Comparison of ENCODE assay signal across 9 mouse cellular contexts in the genomic region with DNA sequence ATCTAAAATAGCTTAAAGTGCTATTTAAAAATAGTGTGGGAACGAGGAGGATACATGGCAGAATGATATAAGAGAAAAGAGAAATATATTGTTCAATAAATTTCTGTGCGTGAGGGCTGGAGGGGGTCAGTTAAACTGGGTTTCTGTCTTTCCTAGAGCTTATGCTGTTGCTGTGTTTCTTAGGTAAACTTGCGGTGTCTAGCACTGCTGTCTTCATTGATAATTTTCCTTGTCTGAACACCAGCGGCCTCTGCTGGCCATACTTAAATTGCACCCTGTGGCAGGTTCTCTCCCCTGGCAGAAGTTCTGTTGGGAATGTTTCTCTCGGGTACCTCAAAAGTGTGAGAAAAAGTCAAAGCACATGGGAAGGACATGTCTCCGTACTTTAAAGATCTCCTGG. TPM values are rescaled to one million over a fixed set of nuclear protein-coding genes. Genes with fewer than 3 reads are reported as not detected.
DNase-seq lines count a peak whose midpoint lies in the region; ATAC-seq and TF ChIP-seq lines count a peak whose summit lies in the region.
"Had no signal": no experiment of that assay in that cellular context is flagged by ENCODE, and none has a peak within 500 bp of the region (broad histone marks: within the 10 kb centered on the region; RNA-seq: fewer than 3 reads in every experiment).

No protein-coding gene starts in this region.

- H3K4me3 ChIP-seq in hindbrain, embryonic 10.5 days, result no peak overlapping the region
- no peak overlapping the region for H3K4me3 ChIP-seq in hindbrain, embryonic 16.5 days (ENCODE audit: low read length)
- H3K4me3 ChIP-seq in left cerebral cortex, adult 2 months, result no peak overlapping the region
- H3K4me3 ChIP-seq: neural tube, embryonic 12.5 days had no signal

- 59% methylated on average over 6 of the region's 6 CpGs for WGBS in hindbrain, embryonic 10.5 days
- 48% methylated on average over 6 of the region's 6 CpGs for WGBS in hindbrain, embryonic 16.5 days

- no peaks in the 10 kb centered on the region for H3K27me3 ChIP-seq in hindbrain, embryonic 10.5 days (ENCODE audit: insufficient read depth, poor library complexity, severe bottlenecking)
- no peaks in the 10 kb centered on the region for H3K27me3 ChIP-seq in hindbrain, embryonic 16.5 days (replicated peaks; ENCODE audit: control insufficient read depth, insufficient read depth, low read length)
- no peaks in the 10 kb centered on the region for H3K27me3 ChIP-seq in splenic B cell, adult 2 months (ENCODE audit: control insufficient read depth, insufficient read depth, low read length, poor library complexity, severe bottlenecking)
- H3K27me3 ChIP-seq: neural tube, embryonic 12.5 days had no signal

- no peak overlapping the region for H3K9ac ChIP-seq in hindbrain, embryonic 16.5 days (ENCODE audit: low read depth, low read length)
- H3K9ac ChIP-seq: neural tube, embryonic 12.5 days had no signal

- intact Hi-C loops in heart, postnatal 10 days (cut with DNase I), result loop anchor here (2.0 to 10.0 kb wide), 4 partner anchors 183 to 530 kb away; no protein-coding TSS in a partner anchor
- intact Hi-C loops in left cerebral cortex, adult 2 months (cut with DNase I), result loop anchor here (2.0 to 10.0 kb wide), 3 partner anchors 178 to 410 kb away; no protein-coding TSS in a partner anchor

- H3K36me3 ChIP-seq in hindbrain, embryonic 10.5 days, result no peaks in the 10 kb centered on the region
- H3K36me3 ChIP-seq in hindbrain, embryonic 16.5 days (ENCODE audit: control insufficient read depth, insufficient read depth, low read length), result no peaks in the 10 kb centered on the region
- no peaks in the 10 kb centered on the region for H3K36me3 ChIP-seq in splenic B cell, adult 2 months (ENCODE audit: control insufficient read depth, insufficient read depth, low read length, poor library complexity, severe bottlenecking)
- H3K36me3 ChIP-seq: neural tube, embryonic 12.5 days had no signal

- peak; percentile 90 for TF ChIP-seq CTCF in left cerebral cortex, adult 2 months (IDR thresholded peaks at IDR 0.05)

- no peak overlapping the region for H3K27ac ChIP-seq in hindbrain, embryonic 10.5 days
- no peak overlapping the region for H3K27ac ChIP-seq in hindbrain, embryonic 16.5 days (ENCODE audit: low read depth, low read length)
- no peak overlapping the region for H3K27ac ChIP-seq in left cerebral cortex, adult 2 months
- H3K27ac ChIP-seq: neural tube, embryonic 12.5 days had no signal

- H3K4me2 ChIP-seq in hindbrain, embryonic 16.5 days (ENCODE audit: low read length), result no peak overlapping the region
- H3K4me2 ChIP-seq: neural tube, embryonic 12.5 days had no signal

- peaks cover 10% of the 10 kb centered on the region for H3K4me1 ChIP-seq in hindbrain, embryonic 10.5 days (replicated peaks)
- H3K4me1 ChIP-seq in hindbrain, embryonic 16.5 days (ENCODE audit: control insufficient read depth, insufficient read depth, low read depth, low read length), result no peaks in the 10 kb centered on the region
- H3K4me1 ChIP-seq: neural tube, embryonic 12.5 days had no signal

- H3K9me3 ChIP-seq in hindbrain, embryonic 10.5 days, result no peaks in the 10 kb centered on the region
- no peaks in the 10 kb centered on the region for H3K9me3 ChIP-seq in hindbrain, embryonic 16.5 days (ENCODE audit: control insufficient read depth, low read length)
- H3K9me3 ChIP-seq: neural tube, embryonic 12.5 days had no signal

- peak; percentile 64 for DNase-seq in hindbrain, embryonic 10.5 days (ENCODE audit: low spot score)
- DNase-seq in adrenal gland, adult 2 months, result peak; percentile 69
- peak; percentile 57 for DNase-seq in embryo, embryonic 11 days
- peak; percentile 76 to 87 for DNase-seq in heart, postnatal 10 days
- DNase-seq in left cerebral cortex, adult 2 months (ENCODE audit: extremely low spot score in 1 of 2, low spot score in 2 of 2), result peak; percentile 60 to 80
- peak; percentile 65 for DNase-seq in mesoderm, embryonic 11.5 days (ENCODE audit: low read depth, low spot score)
- peak; percentile 82 for DNase-seq in splenic B cell, adult 2 months (ENCODE audit: low read depth, low spot score)

- ATAC-seq in hindbrain, embryonic 16.5 days, result no peak

RNA-seq across cellular contexts. Expression of a gene that starts 12.2 kb away (rescaled TPM):
- polyA plus RNA-seq in hindbrain, embryonic 10.5 days (2016; fragmentation: Nextera tagmentation; extraction: Ambion mirVana), result 29.6 and 38.3 TPM in 2 replicates
- 35.1 and 37.4 TPM in 2 replicates for polyA plus RNA-seq in hindbrain, embryonic 16.5 days (2015; fragmentation: Nextera tagmentation; extraction: Ambion mirVana)
- total RNA-seq in adrenal gland, adult 2 months (2021), result 10 to 100 TPM; 23.5 to 23.7 TPM
- 12.9 and 14.9 TPM in 2 replicates for polyA plus RNA-seq in adrenal gland, adult 2 months (2012; rRNA removed)
- 10 to 100 TPM; 24.8 to 25.7 TPM for total RNA-seq in heart, postnatal 10 days (2021)
- total RNA-seq in left cerebral cortex, adult 2 months (2021), result 10 to 100 TPM; 36.9 to 37.8 TPM
